Mouse (Mus musculus): Measurements from ENCODE around the gene Ptchd3. TPM values are rescaled to one million over a fixed set of nuclear protein-coding genes. Genes with fewer than 3 reads are reported as not detected.

Gene Ptchd3
- total RNA-seq (2021), result not detected
- long read RNA-seq, experiment 1, result 0 reads
- long read RNA-seq, experiment 2, result 0 reads

DNA sequence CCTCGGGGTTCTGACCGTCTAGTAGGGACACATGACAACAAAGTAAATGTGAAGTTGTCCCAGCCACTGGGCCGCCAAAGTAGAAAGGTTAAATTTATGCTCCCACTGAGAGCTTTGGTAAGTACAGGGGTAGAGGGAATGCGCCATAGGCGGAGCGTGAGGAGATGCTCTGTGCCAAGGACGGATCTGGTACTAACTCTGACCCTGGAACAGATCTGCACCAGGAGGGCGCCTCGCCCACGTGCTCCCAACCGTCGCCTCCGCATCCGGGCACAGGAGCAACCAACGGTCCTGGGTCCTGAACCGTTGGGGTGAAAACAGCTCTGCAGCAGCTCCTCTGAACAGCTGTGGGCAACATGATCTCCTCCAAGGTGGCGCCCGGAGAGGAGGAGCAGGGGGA, at the start of gene Ptchd3:
TSS of gene Ptchd3 (plus strand) at position 301 of the 400 bp plus-strand sequence.
- DNase-seq, result no peak

DNA sequence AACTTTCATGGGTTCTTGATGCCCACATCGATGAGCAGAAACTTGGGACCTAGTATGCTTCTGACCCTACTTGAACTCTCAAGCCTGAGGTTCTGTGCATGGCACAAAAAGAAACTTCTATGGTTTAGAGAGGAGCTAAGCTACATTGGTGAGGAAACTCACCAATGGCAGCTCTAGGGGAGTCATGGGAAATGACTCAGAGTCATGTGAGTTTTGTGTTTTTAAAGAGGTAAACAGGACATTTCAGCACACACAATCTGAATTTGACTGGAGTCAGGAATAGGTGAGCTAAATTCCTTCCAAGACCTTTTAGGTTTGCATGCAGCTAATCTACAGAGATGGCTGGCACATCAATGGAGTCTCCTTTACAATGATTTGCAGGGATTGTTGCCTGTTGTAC, 48.2 kb upstream of the Ptchd3 start:
- DNase-seq, result no peak

DNA sequence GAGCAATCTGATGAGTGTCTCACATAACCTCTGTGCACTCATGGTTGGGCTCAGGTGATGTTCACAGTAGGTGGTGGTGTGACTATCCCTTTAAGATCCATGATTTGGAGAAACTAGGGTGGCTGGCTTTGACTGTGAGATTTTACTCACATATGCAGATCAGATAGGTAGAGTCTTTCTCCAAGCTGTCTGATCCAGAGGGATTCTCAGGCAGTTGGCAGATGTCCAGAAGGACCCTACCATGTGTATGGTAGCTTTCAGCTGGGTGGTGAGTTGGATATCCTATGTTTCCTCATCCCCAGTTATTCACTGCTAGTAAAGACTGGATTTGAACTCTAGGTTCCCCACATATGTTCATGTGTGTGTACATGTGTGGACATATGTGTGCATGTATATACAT, 42.6 kb upstream of the Ptchd3 start:
- no peak for DNase-seq

DNA sequence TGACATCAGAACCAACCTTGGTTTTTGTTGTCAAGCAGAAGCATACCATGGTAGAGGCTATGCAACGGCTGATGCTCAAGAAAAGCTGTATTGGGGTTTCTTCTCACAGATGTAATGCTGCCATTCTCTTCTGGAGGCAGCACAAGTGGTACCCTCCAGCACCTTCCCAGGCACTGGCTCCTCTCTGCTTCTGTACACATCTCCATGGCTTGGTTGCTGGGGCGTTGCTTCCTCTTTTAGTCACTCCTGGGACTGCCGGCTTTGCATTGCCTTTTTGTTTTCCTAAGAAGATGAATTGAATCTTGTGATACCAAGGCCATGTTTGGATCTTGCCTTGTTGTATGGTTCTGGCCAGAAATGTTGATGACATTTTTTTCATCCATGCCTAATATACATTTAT, 40.5 kb upstream of the Ptchd3 start:
- DNase-seq, result no peak

DNA sequence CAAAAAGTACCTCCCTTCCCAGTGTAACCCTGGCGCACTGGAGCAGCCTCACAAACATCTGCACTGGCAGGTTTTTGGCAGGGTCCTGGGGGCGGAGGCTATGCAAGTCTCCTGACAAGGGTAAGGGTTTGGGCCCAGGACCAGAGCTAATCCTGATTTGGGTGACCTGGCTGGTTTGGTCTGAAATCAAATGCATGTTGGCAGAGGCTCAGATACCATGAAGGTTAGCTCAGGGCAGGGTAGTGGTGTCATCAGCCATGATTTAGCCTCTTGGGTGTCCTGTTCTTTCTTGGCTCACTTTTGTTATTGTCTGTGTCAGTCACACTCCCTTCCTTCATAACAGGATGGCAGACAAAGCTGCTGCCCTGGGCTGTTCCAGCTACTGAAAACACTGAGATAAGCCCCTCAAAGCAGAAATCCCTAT, 39.4 kb upstream of the Ptchd3 start:
- peak; percentile 57 for DNase-seq

DNA sequence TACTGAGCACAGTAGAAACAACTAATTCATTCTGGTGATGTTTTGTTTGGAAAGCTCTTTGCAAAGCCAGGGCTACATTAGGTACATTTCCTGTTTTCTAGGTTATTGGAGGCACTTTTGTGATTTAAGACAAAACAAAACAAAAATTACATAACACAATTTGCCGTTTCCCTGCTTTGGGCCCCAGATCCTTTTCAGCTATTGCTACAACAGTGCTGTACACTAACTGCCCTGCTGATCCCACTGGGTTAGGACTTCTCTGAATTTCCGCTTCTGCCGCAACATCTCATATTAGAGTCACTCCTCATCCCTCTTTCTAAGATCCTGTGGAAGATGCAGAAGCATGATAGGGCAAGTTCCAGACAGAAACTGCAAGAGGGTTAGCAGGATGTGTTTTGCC, 38.6 kb upstream of the Ptchd3 start:
- no peak for DNase-seq

DNA sequence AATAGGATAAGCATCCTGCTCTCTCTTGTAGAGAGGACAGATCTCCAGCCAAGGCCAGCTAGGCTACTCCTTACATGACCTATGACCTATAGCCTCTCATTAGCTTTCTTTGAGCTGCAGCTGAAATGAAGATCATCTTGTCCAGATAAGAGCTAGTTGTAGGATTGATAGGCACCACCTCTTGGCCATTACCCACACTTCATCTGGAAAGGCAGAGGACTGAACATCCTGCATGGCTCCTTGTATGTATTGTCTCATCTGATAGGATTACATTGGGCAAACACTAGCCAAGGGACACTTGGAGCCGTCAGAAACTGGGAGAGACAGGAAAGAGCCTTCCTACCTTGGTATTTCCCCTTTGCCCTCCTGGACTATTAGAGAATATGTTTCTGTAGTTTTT, 38.1 kb upstream of the Ptchd3 start:
- DNase-seq, result no peak

DNA sequence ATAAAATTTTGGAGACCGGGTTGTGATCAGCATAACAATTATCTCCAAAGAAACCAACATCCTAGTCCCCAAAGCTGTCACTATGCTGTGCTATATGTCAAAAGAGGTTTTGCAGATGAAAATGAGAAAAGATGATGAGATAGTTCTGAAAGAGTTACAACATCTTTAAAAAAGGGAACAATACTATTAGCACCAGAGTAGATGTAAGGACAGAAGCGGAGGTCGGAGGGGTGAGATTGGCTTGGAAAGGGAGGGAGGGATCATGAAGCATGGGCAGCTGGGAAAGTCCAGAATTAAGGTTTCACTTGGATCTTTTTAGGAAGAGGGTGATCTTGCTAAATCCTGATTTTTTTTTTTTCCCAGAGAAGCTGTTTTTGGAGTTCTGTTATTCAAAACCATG, 36.5 kb upstream of the Ptchd3 start:
- no peak for DNase-seq

DNA sequence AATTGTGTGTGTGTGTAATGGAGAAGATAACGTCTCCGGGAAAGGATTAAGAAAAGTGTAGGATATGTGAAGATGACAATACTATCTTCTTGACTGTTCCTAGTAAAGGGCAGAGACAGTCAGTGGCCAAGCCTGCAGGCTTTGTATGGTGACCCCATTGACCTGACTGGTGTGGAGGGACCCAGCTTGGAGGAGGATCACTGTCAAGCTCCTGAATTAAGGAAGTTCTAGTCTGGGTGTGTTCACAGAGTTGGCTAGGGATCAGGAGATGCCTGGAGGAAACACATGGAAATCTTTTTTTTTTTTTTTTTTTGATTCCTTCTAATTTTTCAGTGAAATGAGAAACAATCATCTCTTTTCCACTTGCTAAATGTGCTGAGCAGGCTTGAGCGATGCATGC, 35.9 kb upstream of the Ptchd3 start:
- no peak for DNase-seq

DNA sequence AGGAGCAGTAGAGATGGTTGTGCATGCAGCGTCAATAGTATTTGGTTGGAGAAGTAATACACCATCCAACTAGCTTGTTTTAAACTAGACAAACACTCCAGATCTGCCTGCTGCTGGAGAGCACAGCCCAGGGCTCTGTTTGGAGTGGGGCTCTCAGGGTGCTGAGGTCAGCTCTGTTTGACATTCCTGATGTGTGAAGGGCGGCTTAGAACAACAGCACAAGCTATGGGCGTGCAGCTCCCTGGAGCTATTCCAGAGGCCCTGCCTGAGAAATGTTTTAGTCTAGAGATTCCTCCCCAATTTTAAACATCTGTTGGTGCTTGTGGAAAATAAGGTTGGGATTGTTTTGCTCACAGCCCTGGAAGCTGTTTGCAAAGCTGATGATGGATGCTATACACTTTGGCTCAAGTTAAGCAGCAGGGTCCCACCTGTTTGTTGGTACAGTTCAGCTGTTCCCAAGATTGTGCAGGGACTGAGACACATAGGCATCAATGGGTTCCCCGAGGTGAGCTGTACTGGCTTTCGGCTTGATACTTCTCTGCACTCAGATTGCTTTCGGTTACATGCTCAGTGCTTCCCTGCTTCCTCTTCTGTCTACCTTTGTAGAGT, 35.4 kb upstream of the Ptchd3 start:
- DNase-seq, result peak; percentile 28

DNA sequence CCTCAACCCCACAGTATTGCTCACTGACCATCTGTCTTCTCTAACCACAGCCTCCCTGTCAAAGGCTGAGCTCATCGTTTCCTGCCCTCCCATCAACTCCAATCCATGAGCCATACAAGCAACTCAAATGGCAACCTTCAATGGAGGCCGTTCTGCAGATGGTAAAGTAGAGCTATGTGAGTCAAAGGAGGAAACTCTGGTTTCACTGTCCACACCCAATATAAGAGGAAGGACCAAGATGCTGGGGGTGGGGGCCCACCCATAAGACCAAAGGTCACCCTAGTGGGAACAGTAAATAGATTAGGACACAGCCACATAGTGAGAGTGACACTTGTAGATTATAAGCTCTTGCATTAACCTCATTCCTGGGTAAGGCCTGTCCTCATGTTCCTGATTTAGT, 34.1 kb upstream of the Ptchd3 start:
- no peak for DNase-seq

DNA sequence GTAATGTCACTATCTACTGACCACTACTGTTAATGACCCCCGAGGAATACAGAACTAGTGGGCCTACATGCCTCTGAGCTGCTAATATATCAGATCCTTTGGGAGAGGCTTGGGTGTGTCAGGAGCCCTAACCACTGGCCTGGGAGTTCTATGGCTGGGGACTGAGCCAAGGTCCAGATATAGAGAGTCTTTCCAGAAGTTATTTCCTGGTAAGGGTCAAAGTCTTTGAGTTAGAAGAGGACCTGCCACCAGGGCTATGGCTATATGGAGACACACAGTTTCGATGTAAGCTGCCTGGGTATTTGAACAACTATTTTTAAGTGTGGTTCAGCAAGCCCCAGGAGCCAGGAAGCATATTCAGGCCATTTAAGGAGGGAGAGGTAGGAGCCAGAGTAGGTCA, 31.5 kb upstream of the Ptchd3 start:
- DNase-seq, result no peak

DNA sequence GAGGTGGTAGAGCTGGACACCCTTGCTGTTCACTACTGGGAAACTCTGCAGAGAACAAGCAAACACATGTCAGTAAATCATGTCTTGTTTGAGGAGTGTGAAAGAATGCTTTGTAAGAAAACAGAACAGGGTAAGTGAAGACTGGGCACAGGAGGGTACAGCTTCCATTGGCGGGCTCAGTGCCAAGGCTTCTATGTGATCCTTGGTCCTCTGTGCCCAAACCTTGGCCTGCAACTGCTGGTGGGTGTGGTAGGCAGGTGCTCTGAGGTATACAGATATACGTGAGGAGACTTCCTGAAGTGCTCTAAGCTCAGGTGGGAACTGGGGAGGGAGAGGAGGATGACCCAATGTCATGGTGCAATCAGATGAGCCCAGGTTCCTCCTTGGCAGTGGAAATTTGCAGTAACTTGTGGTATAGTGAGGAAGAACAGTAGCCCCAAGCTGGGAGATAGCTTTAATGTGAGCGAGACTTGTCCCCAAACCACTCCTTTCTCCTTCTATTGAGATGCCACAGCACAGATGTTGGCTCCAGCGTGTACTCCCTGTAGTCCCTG, 30.2 kb upstream of the Ptchd3 start:
- no peak for DNase-seq

DNA sequence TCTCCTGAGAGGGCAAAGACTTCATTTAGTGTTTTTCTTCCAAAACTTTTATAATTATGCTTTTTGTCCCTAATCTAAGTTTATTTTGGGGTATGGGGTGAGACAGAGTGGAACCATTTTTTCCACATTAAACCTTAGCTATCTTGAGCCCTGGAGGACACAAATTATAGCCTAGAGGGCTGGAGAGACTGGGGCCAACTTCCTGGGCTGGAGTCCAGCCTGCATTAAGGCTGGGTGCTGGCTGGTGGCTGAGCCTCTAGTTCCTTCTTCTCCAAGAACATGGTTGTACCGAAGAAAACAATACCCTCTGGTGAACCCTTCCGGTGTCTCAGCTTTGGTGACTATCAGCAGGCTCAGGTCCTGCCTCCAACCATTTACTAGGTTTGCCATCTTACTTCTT, 27.3 kb upstream of the Ptchd3 start:
- DNase-seq, result no peak

DNA sequence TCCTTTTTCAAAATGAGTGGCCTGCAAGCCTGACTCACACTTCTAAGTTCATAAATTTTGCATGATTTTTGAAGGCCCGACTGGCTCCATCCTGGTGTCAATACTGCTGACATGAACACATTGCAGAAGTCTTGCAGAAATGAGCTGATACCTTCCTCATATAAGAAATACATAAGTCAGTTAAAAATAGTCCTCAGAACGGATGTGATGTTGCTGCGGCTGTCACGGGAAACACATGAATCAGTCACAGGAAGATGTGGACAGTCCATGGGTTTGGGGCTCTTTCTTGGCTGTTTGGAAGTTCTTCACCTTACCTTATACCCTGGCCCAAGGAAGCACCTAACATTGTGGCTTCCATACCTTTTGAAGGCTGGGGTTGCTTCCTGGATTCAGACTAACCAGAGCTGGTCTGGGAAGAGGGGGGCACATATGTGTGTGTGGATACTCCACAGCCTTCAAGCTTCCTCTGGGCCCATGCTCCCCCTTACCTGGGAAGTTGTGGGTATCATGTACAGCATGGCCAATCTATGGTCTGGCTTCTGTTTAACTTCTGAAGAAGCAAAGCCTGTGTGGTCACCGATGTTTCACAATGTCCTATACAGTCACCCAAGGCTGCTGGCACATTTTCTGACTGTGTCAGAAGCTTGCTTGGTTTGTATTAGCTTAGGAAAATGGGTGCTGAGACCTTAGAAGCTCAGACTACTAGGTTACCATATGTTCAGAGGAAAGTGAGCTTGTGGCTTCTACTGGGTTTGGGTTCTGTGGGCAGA, 25.6 kb upstream of the Ptchd3 start:
- DNase-seq, result no peak

DNA sequence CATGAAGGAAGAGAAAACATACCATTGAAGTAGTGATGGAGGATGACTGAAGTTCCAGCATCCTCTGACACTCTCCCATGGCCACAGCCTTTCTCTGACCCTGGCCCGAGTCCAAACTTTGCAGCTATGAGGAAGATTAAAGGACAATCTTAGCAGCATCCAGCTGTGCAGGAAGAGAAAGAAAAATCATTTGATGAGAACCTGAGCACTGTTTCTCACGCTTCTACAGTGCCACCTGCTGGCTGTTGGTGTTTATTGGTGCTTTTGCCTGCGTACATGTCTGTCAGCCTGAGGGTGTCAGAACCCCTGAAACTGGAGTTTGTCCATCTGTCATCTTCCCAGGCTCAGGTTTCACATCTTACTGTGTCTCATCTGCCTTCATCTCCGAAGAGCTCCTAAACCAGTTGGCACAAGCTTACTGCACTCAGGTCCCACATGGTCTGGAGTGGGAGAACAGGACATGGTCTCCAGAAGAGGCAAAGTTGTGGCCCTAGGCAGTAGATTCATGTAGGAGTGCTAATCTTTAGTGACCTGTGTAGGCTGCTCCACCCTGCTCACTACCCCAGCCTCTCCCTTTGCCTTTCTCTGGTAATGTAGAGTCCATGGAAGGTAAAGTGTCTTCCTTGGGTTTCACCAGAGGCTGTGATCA, 21.7 kb upstream of the Ptchd3 start:
- DNase-seq, result peak; percentile 85

DNA sequence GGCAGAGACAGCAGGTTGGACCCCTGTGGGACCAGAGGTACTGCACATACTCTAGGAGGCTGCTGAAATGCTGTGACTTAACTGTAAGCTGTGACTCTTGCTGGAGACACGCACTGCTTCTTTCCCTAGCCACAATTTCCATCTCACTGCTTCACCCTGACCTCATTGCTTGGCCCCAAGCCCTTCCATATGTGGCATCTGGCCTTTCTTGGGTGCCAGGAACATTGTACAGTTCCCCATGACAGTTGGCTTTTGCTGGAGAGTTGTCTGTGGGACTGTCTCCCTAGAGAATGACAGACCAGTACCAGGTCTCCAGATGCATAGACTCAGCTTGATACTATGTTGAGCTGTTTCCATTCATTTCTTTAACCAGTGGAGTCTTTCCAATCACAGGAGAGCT, 21.2 kb upstream of the Ptchd3 start:
- no peak for DNase-seq

DNA sequence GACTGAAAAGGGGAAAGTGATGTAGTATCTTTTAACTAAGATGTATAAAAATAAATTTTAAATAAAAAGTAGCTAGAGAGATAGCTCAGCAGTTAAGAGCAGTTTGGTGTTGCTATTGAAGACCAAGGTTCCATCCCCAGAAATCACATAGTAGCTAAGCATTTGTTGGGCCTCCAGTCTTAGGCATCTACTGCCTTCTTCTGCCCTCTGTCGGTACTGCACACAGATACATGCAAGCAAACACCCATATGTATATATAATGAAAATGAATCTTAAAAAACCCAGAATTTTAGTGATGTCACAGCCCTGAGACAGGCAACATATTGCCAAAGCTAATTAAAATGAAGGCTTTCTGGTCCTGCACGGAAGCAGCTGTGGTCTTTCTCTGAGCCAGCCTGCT, 15.9 kb downstream of the Ptchd3 start:
- DNase-seq, result no peak

DNA sequence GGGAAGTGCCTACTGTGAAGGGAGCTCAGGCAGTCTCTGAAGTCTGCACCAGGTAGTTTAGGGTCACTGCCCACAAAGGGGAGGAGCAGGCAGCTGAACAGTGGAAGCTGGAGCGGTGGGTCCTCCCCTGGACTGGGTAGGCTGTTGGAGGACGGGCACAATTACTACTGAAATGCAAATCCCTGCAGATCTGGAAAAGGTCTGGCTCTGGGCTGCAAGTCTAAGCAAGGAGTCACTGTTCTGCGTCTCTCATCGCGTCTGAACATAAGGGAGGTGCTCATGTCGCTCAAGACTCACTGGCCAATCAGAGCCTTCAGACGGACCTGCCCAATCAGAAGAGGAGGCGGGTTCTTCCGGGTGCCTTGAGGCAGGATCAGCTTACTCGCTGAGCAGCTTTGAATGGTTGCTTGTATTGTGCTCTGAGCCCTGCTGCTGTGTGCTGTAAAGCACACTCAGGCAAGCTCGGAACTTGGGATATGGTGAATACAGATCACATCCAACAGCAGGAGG, 17.8 kb downstream of the Ptchd3 start:
- peak; percentile 38 for DNase-seq

All from gastrocnemius, postnatal 10 days (tissue).